26 mouse cellular contexts compared by ENCODE assay signal in genomic region chr9:109806260-109806659, GRCm38 (mm10). TPM values are rescaled to one million over a fixed set of nuclear protein-coding genes. Genes with fewer than 3 reads are reported as not detected.
"Had no signal": no experiment of that assay in that cellular context is flagged by ENCODE, and none has a peak within 500 bp of the region (broad histone marks: within the 10 kb centered on the region; RNA-seq: fewer than 3 reads in every experiment).

No protein-coding gene starts in this region.

- H3K27ac ChIP-seq: midbrain, embryonic 10.5 days; midbrain, embryonic 12.5 days; neural tube, embryonic 13.5 days; neural tube, embryonic 15.5 days had no signal

- H3K4me3 ChIP-seq: midbrain, embryonic 10.5 days; midbrain, embryonic 12.5 days; myocyte; neural tube, embryonic 13.5 days; neural tube, embryonic 15.5 days had no signal

- DNase-seq: lung, embryonic 14.5 days; lung, postnatal 10 days; lung, postnatal 4 days; midbrain, embryonic 14.5 days; retina, postnatal 1 day; right cerebral cortex, adult 18-20 months; right cerebral cortex, postnatal 25 days; right cerebral cortex, postnatal 4 days; spleen, adult 18-20 months; thymus, adult 18-20 months; thymus, postnatal 14 days; thymus, postnatal 36 days had no signal

- H3K36me3 ChIP-seq: midbrain, embryonic 10.5 days; midbrain, embryonic 12.5 days; neural tube, embryonic 13.5 days; neural tube, embryonic 15.5 days had no signal

- H3K4me2 ChIP-seq: lung, embryonic 14.5 days; midbrain, embryonic 12.5 days; neural tube, embryonic 13.5 days; neural tube, embryonic 15.5 days had no signal

- ATAC-seq: midbrain, embryonic 16.5 days had no signal

- H3K9ac ChIP-seq: lung, embryonic 14.5 days; midbrain, embryonic 12.5 days; neural tube, embryonic 13.5 days; neural tube, embryonic 15.5 days had no signal

- H3K27me3 ChIP-seq: midbrain, embryonic 12.5 days; neural tube, embryonic 13.5 days; neural tube, embryonic 15.5 days had no signal

- H3K4me1 ChIP-seq: midbrain, embryonic 10.5 days; midbrain, embryonic 12.5 days; neural tube, embryonic 13.5 days; neural tube, embryonic 15.5 days had no signal

- H3K9me3 ChIP-seq: midbrain, embryonic 10.5 days; midbrain, embryonic 12.5 days; neural tube, embryonic 13.5 days; neural tube, embryonic 15.5 days had no signal

RNA-seq across cellular contexts. Expression of gene Spink8, which starts 5.8 kb away (rescaled TPM):
- total RNA-seq: megakaryocyte, adult 5-6 weeks; megakaryocyte-erythroid progenitor cell, adult 5-6 weeks had no signal
- polyA plus RNA-seq: lung, embryonic 14.5 days; lung, embryonic 16.5 days; midbrain, embryonic 10.5 days; midbrain, embryonic 12.5 days; midbrain, embryonic 14.5 days; myocyte; neural tube, embryonic 11.5 days; neural tube, embryonic 13.5 days; small intestine, adult 2 months; stomach, embryonic 14.5 days had no signal

RNA-seq across cellular contexts. Expression of gene Fbxw27, which starts 15.8 kb away (rescaled TPM):
- total RNA-seq: megakaryocyte, adult 5-6 weeks; megakaryocyte-erythroid progenitor cell, adult 5-6 weeks had no signal
- polyA plus RNA-seq: lung, embryonic 16.5 days; midbrain, embryonic 10.5 days; midbrain, embryonic 12.5 days; midbrain, embryonic 14.5 days; midbrain, embryonic 16.5 days; myocyte; neural tube, embryonic 11.5 days; neural tube, embryonic 13.5 days; neural tube, embryonic 15.5 days; small intestine, adult 2 months; stomach, embryonic 14.5 days; stomach, embryonic 16.5 days; thymus, postnatal 0 days had no signal

RNA-seq across cellular contexts. Expression of gene Camp, which starts 43.2 kb away (rescaled TPM):
- polyA plus RNA-seq: lung, embryonic 14.5 days; midbrain, embryonic 14.5 days; myocyte; small intestine, adult 2 months had no signal
